ENCODE assay signal across 8 mouse cellular contexts in the genomic region with DNA sequence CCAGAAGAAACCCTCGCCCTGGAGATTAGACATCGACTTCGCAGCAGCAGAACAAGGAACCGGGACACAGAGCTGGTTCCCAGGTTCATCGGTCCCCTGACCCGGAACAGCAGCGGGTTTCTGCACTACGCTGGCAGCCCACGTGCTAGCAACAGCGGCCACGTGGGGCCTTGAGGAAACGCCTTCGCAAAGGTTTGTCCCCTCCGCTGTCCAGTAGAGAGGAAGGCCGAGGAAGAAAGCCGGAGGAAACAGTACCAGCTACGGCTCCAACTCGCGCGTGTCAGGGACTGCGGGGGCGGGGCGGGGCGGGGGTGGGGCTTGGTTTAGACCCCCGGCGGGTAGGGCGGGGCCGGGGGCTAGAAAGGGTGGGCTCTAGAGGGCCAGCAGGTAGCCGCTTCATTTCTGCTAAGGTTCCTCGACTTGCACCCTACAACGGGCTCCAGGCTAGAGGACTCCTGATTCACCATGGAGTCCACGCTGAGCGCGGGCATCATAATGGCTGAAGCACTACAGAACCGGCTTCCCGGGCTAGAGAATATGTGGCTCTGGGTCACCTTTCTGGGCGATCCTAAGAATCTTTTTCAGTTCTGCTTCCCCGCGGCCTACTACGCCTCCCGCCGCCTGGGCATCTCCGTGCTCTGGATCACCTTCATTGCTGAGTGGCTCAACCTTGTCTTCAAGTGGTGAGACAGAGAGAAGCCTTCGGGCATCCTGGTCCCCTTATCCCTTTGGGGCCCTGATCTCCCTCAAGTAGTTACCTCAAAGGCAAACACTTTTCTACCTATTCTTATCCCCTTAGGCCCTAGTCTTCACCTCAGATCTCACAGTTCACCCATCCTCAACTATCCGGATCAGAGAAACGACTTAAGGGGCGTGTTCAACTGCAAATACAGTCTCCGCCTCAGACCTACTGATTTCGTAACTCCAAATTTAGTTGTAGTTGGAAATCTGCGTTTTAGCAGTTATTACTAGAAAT. TPM values are rescaled to one million over a fixed set of nuclear protein-coding genes. Genes with fewer than 3 reads are reported as not detected.
DNase-seq lines count a peak whose midpoint lies in the region; ATAC-seq lines count a peak whose summit lies in the region.

A gene (plus strand): TSS at position 160 of the 976 bp plus-strand sequence.

- ATAC-seq in hindbrain, embryonic 13.5 days (ENCODE audit: low FRiP score) = peak; percentile 76

- peaks cover 26% of the 10 kb centered on the region for H3K36me3 ChIP-seq in hindbrain, embryonic 13.5 days

- no peaks in the 10 kb centered on the region for H3K9me3 ChIP-seq in hindbrain, embryonic 13.5 days

- peak within 1 kb of the TSS; percentile 78 for H3K27ac ChIP-seq in hindbrain, embryonic 13.5 days

- peak within 1 kb of the TSS; percentile 64 for H3K4me3 ChIP-seq in hindbrain, embryonic 13.5 days

- peaks cover 30% of the 10 kb centered on the region for H3K4me1 ChIP-seq in hindbrain, embryonic 13.5 days (replicated peaks)

- H3K27me3 ChIP-seq in hindbrain, embryonic 13.5 days = no peaks in the 10 kb centered on the region

- peak; percentile 84 for DNase-seq in R1 (ENCODE audit: low read depth, low spot score)
- peak; percentile 90 to 92 for DNase-seq in cerebellum, postnatal 25 days
- DNase-seq in frontal cortex, postnatal 25 days (ENCODE audit: low spot score in 2 of 2) = peak; percentile 81 to 82
- DNase-seq in layer of hippocampus, postnatal 25 days (ENCODE audit: extremely low spot score in 1 of 2, low spot score in 1 of 2) = peak; percentile 56 to 79
- DNase-seq in lung, postnatal 14 days = peak; percentile 89
- peak; percentile 89 for DNase-seq in ovary, postnatal 36 days (ENCODE audit: low spot score)
- peak; percentile 68 for DNase-seq in thymus, postnatal 14 days

- WGBS in hindbrain, embryonic 13.5 days = 3% methylated on average over 50 of the region's 50 CpGs

- H3K4me2 ChIP-seq in hindbrain, embryonic 13.5 days = peak within 1 kb of the TSS; percentile 77

- peak within 1 kb of the TSS; percentile 83 for H3K9ac ChIP-seq in hindbrain, embryonic 13.5 days

RNA-seq across cellular contexts. Expression of the gene that starts here (rescaled TPM):
- 30.0 and 37.2 TPM in 2 replicates for polyA plus RNA-seq in hindbrain, embryonic 13.5 days (2015; fragmentation: Nextera tagmentation; extraction: Ambion mirVana)
- 10 to 100 TPM; 53.5 to 58.2 TPM for total RNA-seq in layer of hippocampus, postnatal 25 days (2021)

Comparison
In these comparisons a context has a peak if more than half of its experiments do, and no peak if none do; other contexts are left out.
1. Peak in every context shown above with its lines: DNase-seq, ATAC-seq, H3K4me3 ChIP-seq and H3K27ac ChIP-seq.